Mouse (Mus musculus): Measurements from ENCODE around the gene Zbtb37. TPM values are rescaled to one million over a fixed set of nuclear protein-coding genes. Genes with fewer than 3 reads are reported as not detected.

Zbtb37 gene
- 7.9 and 8.4 TPM in 2 replicates for polyA plus RNA-seq (2015; fragmentation: Nextera tagmentation; extraction: Ambion mirVana)

GRCm38 (mm10) chr1:161034435-161035280, at the start of gene Zbtb37:
Gene Zbtb37 (minus strand): TSS chr1:161034849.
- Histone ChIP-seq H3K9ac (peak within 1 kb of the TSS; percentile 80), H3K36me3 (peaks cover 50% of the 10 kb centered on the region), H3K27me3 (no peaks in the 10 kb centered on the region), H3K4me3 (peak within 1 kb of the TSS; percentile 72), H3K9me3 (no peaks in the 10 kb centered on the region), H3K4me2 (peak within 1 kb of the TSS; percentile 67), H3K27ac (peak within 1 kb of the TSS; percentile 97), H3K4me1 (peaks cover 17% of the 10 kb centered on the region; the same call in 1 of the 2 replicates)
- ATAC-seq (ENCODE audit: insufficient number of reproducible peaks, low FRiP score, low TSS enrichment, low read depth): peak; percentile 94
- WGBS: under 1% methylated on average over 70 of the region's 76 CpGs

DNA sequence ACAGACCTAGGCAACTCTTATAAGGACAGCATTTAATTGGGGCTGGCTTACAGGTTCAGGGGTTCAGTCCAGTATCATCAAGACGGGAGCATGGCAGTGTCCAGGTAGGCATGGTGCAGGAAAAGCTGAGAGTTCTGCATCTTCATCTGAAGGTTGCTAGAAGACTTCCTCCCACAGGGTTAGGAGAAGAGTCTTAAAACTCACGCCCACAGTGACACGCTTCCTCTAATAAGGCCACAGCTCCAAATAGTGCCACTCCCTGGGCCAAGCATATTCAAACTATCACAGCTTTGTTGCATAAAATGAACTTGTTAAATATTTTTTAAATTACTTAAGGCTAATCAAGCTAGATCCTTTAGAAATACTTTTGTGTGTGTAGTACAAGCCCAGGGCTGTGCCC, 42.6 kb upstream of the Zbtb37 start:
- 91% methylated on average over 3 of the region's 3 CpGs for WGBS
- no peak for ATAC-seq (ENCODE audit: insufficient number of reproducible peaks, low FRiP score, low TSS enrichment, low read depth)
- H3K27ac ChIP-seq: no peak overlapping the region
- peaks cover 20% of the 10 kb centered on the region for H3K36me3 ChIP-seq
- H3K27me3 ChIP-seq: no peaks in the 10 kb centered on the region
- H3K4me2 ChIP-seq: no peak overlapping the region
- no peaks in the 10 kb centered on the region for H3K9me3 ChIP-seq
- peaks cover 16% of the 10 kb centered on the region for H3K4me1 ChIP-seq
- H3K9ac ChIP-seq: no peak overlapping the region
- no peak overlapping the region for H3K4me3 ChIP-seq

DNA sequence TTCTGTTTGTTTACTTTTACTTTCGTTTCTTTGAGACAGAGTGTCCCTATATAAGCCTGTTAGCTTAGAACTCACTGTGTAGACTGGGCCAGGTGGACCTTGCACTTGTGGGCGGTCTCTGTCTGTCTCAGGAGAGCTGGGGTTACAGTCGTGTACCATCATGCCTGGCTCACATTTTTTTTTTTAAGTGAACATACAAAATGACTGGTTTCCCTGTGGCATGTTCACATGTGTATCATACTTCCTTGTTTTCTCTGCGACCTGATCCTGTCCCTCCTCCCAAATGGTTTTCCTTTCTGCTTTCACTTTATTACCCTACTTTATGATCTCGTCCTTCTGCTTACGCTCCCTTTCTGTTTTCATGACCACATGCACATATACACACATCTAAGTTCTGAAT, 41.6 kb upstream of the Zbtb37 start:
- 75% methylated on average over 6 of the region's 6 CpGs for WGBS
- ATAC-seq (ENCODE audit: insufficient number of reproducible peaks, low FRiP score, low TSS enrichment, low read depth): no peak
- Histone ChIP-seq H3K9me3 (no peaks in the 10 kb centered on the region), H3K9ac (no peak overlapping the region), H3K4me2 (no peak overlapping the region), H3K27me3 (no peaks in the 10 kb centered on the region), H3K4me1 (peaks cover 20% of the 10 kb centered on the region), H3K36me3 (peaks cover 14% of the 10 kb centered on the region), H3K4me3 (no peak overlapping the region), H3K27ac (no peak overlapping the region)

- Histone ChIP-seq H3K9ac (peak overlapping the region; percentile 61), H3K27ac (peak overlapping the region; percentile 72)
- WGBS: under 1% methylated on average over 12 of the region's 12 CpGs
Observed at GRCm38 (mm10) chr1:161071272-161071620, 36.6 kb upstream of the Zbtb37 start.

DNA sequence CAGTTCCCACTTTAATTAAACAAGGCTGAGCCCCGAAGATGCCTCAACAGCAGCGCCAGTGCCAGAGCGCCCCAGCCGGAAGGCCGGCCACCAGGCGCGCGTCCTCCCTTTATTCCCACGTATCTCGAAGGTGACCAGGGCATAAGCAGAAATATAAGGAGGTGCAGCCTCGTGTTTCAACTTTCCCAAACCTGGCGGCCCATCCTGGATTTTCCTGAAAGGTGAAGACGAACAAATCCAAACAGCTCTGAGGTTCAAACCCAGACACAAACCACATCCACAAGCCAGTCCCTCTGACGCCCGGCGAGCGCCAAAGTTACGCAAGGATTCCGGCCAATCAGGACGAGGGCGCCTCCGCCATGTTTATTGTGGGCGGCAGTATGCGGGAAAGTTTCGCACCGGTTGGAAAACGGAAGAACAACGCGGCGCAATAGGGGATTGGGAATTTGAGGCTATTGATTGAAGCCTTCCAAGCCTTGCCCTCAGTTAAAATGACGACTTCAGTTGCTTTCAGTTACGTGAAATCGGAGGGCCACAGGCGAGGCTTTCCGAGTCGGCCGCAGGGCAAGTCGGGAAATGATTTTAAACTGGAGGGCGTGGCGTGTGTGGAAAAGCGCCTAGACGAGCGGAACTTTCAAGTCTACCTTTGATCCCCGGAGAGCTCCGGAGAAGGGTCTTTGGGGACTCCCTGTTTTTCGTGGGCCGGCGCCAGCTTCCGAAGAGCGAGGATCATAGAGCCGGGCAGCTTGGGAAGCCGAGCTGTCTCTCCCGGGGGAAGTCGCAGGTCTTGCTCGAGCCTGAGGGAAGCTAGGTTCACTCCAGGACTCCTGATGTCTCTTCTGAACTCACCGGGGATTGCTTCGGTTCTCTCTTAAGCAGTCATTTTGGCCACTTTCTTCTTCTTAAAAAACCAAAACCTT, 36.0 kb upstream of the Zbtb37 start, which contains the start of the genes Dars2 and Cenpl:
Gene Dars2 (minus strand): TSS at position 307 of the 920 bp plus-strand sequence.
Gene Cenpl (plus strand): TSS at position 362 of the 920 bp plus-strand sequence.
- 0 out of 2 replicates have a peak, but pooled peaks cover 3% of the 10 kb centered on the region for H3K36me3 ChIP-seq
- H3K9me3 ChIP-seq: no peaks in the 10 kb centered on the region
- H3K9ac ChIP-seq: peak within 1 kb of the TSS; percentile 68
- ATAC-seq (ENCODE audit: insufficient number of reproducible peaks, low FRiP score, low TSS enrichment, low read depth): peak; percentile 93
- under 1% methylated on average over 57 of the region's 57 CpGs for WGBS
- H3K4me2 ChIP-seq: peak within 1 kb of the TSS; percentile 60
- H3K4me3 ChIP-seq: peak within 1 kb of the TSS; percentile 76
- no peaks in the 10 kb centered on the region for H3K27me3 ChIP-seq
- H3K27ac ChIP-seq: peak within 1 kb of the TSS; percentile 82
- peaks cover 27% of the 10 kb centered on the region for H3K4me1 ChIP-seq

More at GRCm38 (mm10) chr1:161071272-161071620, 36.6 kb upstream of the Zbtb37 start:
- H3K27me3 ChIP-seq: no peaks in the 10 kb centered on the region
- H3K9me3 ChIP-seq: no peaks in the 10 kb centered on the region
- ATAC-seq (ENCODE audit: insufficient number of reproducible peaks, low FRiP score, low TSS enrichment, low read depth): no peak
- H3K36me3 ChIP-seq: 0 out of 2 replicates have a peak, but pooled peaks cover 3% of the 10 kb centered on the region
- H3K4me2 ChIP-seq: peak overlapping the region; percentile 57
- H3K4me3 ChIP-seq: peak overlapping the region; percentile 76
- peaks cover 27% of the 10 kb centered on the region for H3K4me1 ChIP-seq

DNA sequence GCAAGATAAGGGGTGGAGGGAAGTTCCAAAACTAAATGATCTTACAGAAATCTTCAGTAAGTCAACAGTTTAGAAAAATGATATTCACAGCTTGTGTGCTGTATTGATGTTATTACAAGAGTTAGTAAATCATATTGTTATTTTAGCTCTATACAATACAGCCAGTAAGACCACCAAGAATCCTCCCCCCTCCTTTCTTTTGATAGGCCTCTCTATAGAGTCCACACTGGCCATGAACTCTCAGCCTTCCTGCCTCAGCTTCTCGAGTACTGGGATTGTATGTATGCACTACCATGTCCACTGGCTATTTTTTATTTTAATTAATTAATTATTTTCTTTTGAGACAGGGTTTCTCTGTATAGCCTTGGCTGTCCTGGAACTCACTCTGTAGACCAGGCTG, 28.7 kb upstream of the Zbtb37 start:
- no peak overlapping the region for H3K4me2 ChIP-seq
- whole genome bisulfite sequencing: 81% methylated on average over 1 of the region's 1 CpGs

GRCm38 (mm10) chr1:161057164-161057563, 22.5 kb upstream of the Zbtb37 start:
- Histone ChIP-seq H3K4me2 (no peak overlapping the region), H3K9me3 (no peaks in the 10 kb centered on the region), H3K4me1 (no peaks in the 10 kb centered on the region), H3K9ac (no peak overlapping the region), H3K27me3 (no peaks in the 10 kb centered on the region), H3K27ac (no peak overlapping the region), H3K4me3 (no peak overlapping the region), H3K36me3 (peaks cover 14% of the 10 kb centered on the region; the same call in 1 of the 2 replicates)
- no peak for ATAC-seq (ENCODE audit: insufficient number of reproducible peaks, low FRiP score, low TSS enrichment, low read depth)
- 92% methylated on average over 1 of the region's 1 CpGs for whole genome bisulfite sequencing

More for the DNA sequence above, 28.7 kb upstream of the Zbtb37 start:
- H3K36me3 ChIP-seq: no peaks in the 10 kb centered on the region; the same call in 1 of the 2 replicates
- no peak overlapping the region for H3K27ac ChIP-seq
- no peaks in the 10 kb centered on the region for H3K9me3 ChIP-seq
- no peak for ATAC-seq (ENCODE audit: insufficient number of reproducible peaks, low FRiP score, low TSS enrichment, low read depth)
- H3K9ac ChIP-seq: no peak overlapping the region
- no peaks in the 10 kb centered on the region for H3K27me3 ChIP-seq
- H3K4me1 ChIP-seq: no peaks in the 10 kb centered on the region
- no peak overlapping the region for H3K4me3 ChIP-seq

DNA sequence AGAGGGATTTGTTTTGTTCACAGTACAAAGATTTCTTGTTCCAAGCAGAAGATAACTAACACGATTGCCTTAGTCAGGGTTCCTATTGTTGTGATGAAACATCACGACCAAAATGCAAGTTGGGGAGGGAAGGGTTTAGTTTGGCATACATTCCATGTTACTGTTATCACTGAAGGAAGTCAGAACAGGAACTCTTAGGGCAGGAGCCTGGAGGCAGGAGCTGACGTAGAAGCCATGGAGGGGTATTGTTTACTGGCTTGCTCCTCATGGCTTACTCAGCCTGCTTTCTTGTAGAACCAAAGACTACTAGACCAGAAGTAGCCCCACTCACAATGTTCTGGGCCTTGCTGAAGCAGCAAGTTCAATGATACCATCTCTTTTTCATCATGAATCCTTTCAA, 12.3 kb upstream of the Zbtb37 start:
- no peaks in the 10 kb centered on the region for H3K9me3 ChIP-seq
- peaks cover 36% of the 10 kb centered on the region for H3K36me3 ChIP-seq
- no peak overlapping the region for H3K4me3 ChIP-seq
- no peaks in the 10 kb centered on the region for H3K27me3 ChIP-seq
- ATAC-seq (ENCODE audit: insufficient number of reproducible peaks, low FRiP score, low TSS enrichment, low read depth): no peak
- H3K4me2 ChIP-seq: no peak overlapping the region
- no peak overlapping the region for H3K27ac ChIP-seq
- H3K9ac ChIP-seq: no peak overlapping the region
- WGBS: 83% methylated on average over 3 of the region's 3 CpGs
- H3K4me1 ChIP-seq: no peaks in the 10 kb centered on the region

- H3K4me3 ChIP-seq: no peak overlapping the region
- 89% methylated on average over 7 of the region's 7 CpGs for WGBS
- H3K9me3 ChIP-seq: no peaks in the 10 kb centered on the region
- no peaks in the 10 kb centered on the region for H3K27me3 ChIP-seq
- H3K4me1 ChIP-seq: peaks cover 3% of the 10 kb centered on the region; the same call in 1 of the 2 replicates
- no peak overlapping the region for H3K9ac ChIP-seq
- ATAC-seq (ENCODE audit: insufficient number of reproducible peaks, low FRiP score, low TSS enrichment, low read depth): no peak
- no peak overlapping the region for H3K4me2 ChIP-seq
- H3K36me3 ChIP-seq: peaks cover 44% of the 10 kb centered on the region
- no peak overlapping the region for H3K27ac ChIP-seq
Observed at GRCm38 (mm10) chr1:161041261-161042020, 6.8 kb upstream of the Zbtb37 start.

DNA sequence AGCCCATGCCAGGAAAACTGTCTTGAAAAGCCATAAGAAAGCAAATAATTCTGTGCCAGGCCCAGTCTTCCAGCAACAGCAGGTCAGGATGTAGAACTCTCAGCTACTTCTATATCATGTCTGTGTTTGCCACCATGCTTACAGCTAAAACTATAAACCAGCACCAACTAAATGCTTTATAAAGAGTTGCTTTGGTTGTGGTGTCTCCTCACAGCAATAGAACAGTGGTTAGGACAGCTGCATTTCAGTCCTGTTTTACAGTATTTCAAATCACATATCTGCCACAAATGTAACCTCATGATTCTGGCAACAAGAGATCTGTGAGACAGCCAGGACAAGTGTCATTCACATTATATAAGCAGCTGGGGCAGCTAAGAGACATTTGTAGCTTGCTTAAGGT, 6.2 kb upstream of the Zbtb37 start:
- no peak overlapping the region for H3K4me3 ChIP-seq
- no peak for ATAC-seq (ENCODE audit: insufficient number of reproducible peaks, low FRiP score, low TSS enrichment, low read depth)
- H3K9ac ChIP-seq: no peak overlapping the region
- H3K27ac ChIP-seq: peak overlapping the region; percentile 76
- H3K4me2 ChIP-seq: no peak overlapping the region
- H3K27me3 ChIP-seq: no peaks in the 10 kb centered on the region
- H3K9me3 ChIP-seq: no peaks in the 10 kb centered on the region
- peaks cover 44% of the 10 kb centered on the region for H3K36me3 ChIP-seq
- H3K4me1 ChIP-seq: peaks cover 3% of the 10 kb centered on the region; the same call in 1 of the 2 replicates

- Histone ChIP-seq H3K27me3 (no peaks in the 10 kb centered on the region), H3K27ac (peak overlapping the region; percentile 76), H3K9me3 (no peaks in the 10 kb centered on the region), H3K4me2 (no peak overlapping the region), H3K36me3 (peaks cover 41% of the 10 kb centered on the region), H3K4me3 (no peak overlapping the region), H3K4me1 (peaks cover 3% of the 10 kb centered on the region; the same call in 1 of the 2 replicates), H3K9ac (no peak overlapping the region)
- ATAC-seq (ENCODE audit: insufficient number of reproducible peaks, low FRiP score, low TSS enrichment, low read depth): no peak
- 53% methylated on average over 1 of the region's 1 CpGs for WGBS
Observed at GRCm38 (mm10) chr1:161040426-161040770, 5.7 kb upstream of the Zbtb37 start.

Data from limb, embryonic 15.5 days (tissue).